Mouse (Mus musculus) heart, embryonic 16.5 days (tissue): ENCODE measurements around the gene Cdc42se2. TPM values are rescaled to one million over a fixed set of nuclear protein-coding genes. Genes with fewer than 3 reads are reported as not detected.

Source experiments
- ATAC-seq: fragments of 200-750 bp; cut with Nextera tagmentation; replicated peaks from 2 replicates; pipeline ENCODE4 v1.8.0; 2017; ENCODE audit warnings: moderate number of reproducible peaks; ENCODE audit not compliant: insufficient read depth, low FRiP score; ENCODE audit errors: extremely low read depth
- H3K27ac ChIP-seq: fragments of 300-500 bp; sonication (generic); 2 replicates; pipeline ENCODE4 v1.5.1; 2014; ENCODE audit warnings: mild to moderate bottlenecking, low read length, control low read depth, moderate library complexity
- H3K27me3 ChIP-seq: fragments of 300-500 bp; sonication (generic); 2 replicates; pipeline ENCODE4 v1.6.1; 2014; ENCODE audit warnings: low read length, mixed read lengths; ENCODE audit not compliant: control insufficient read depth, insufficient read depth
- H3K36me3 ChIP-seq: fragments of 300-500 bp; sonication (generic); 2 replicates; pipeline ENCODE4 v1.6.1; 2014; ENCODE audit not compliant: control insufficient read depth, insufficient read depth
- H3K4me1 ChIP-seq: fragments of 300-500 bp; sonication (generic); 2 replicates; pipeline ENCODE4 v1.6.1; 2014; ENCODE audit warnings: low read length, mixed read lengths; ENCODE audit not compliant: control insufficient read depth, insufficient read depth
- H3K4me2 ChIP-seq: fragments of 300-500 bp; sonication (generic); 2 replicates; pipeline ENCODE4 v1.6.1; 2014; ENCODE audit warnings: low read depth, mild to moderate bottlenecking, control low read depth, low read length
- H3K4me3 ChIP-seq: fragments of 300-500 bp; sonication (generic); 2 replicates; pipeline ENCODE4 v1.5.1; 2014; ENCODE audit warnings: mild to moderate bottlenecking, control low read depth, low read length
- H3K9ac ChIP-seq: fragments of 300-500 bp; sonication (generic); 2 replicates; pipeline ENCODE4 v1.6.1; 2014; ENCODE audit warnings: low read length, control low read depth
- H3K9me3 ChIP-seq: fragments of 300-500 bp; sonication (generic); replicated peaks from 2 replicates; pipeline ENCODE4 v1.6.1; 2016; ENCODE audit warnings: low read length; ENCODE audit not compliant: control insufficient read depth
- WGBS: fragments of 180-500 bp; shearing (Covaris S2); extraction: QIAGEN DNeasy Blood & Tissue Kit; methylation state at CpG from one replicate; pipeline ENCODE4 v1.1.7; 2014; 5-methylcytosine and 5-hydroxymethylcytosine counted together
- polyA plus RNA-seq: library from polyadenylated mRNA; unstranded; fragments of >200 nt; fragmentation: Nextera tagmentation; extraction: Ambion mirVana; gene quantifications from 2 replicates; pipeline ENCODE4 v1.2.1, GENCODE M21; 2015

The Cdc42se2 gene
- polyA plus RNA-seq, 1 experiment from 2014 or later, result 76.1 TPM

DNA sequence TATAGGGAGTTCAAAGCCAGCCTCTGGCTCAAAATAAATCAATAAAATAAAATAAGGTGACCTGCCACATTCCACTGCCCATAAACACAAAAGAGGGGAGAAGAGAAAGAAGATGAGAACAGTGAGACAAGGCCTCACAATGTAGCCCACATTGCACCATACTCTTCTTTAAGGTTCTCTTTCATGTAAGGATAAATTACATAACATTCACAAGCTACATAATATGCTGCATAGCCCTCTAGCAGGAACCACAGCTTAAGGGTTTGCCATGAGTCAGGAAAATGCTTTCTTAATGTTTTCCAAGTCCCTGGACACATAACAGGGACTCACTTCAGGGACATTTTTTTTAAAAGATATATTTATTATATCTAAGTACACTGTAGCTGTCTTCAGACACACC is 15.9 kb downstream of the Cdc42se2 start:
- ATAC-seq, result no peak
- H3K36me3 ChIP-seq, result no peaks in the 10 kb centered on the region
- H3K4me2 ChIP-seq, result no peak overlapping the region
- no peak overlapping the region for H3K27ac ChIP-seq
- no peak overlapping the region for H3K4me3 ChIP-seq
- H3K27me3 ChIP-seq, result no peaks in the 10 kb centered on the region
- peaks cover 35% of the 10 kb centered on the region for H3K4me1 ChIP-seq
- H3K9ac ChIP-seq, result no peak overlapping the region
- H3K9me3 ChIP-seq, result no peaks in the 10 kb centered on the region

DNA sequence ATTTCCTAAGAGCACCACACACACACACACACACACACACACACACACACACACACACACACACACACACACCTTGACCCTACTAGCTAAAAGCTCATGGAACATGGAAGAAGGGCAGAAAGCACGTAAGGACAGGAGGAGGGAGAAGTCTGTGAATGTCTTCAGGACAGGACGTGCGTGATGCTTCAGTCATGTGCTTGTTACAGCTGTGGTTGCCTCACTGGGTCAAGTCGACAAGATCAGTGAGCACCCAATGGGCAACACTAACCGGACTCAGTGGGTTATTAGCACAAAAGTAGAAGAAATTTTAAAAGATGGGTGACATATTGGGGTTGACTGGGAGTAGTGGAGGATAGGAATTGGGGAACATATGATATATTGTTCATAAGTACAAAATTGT is 17.6 kb downstream of the Cdc42se2 start:
- H3K4me1 ChIP-seq, result peaks cover 19% of the 10 kb centered on the region
- ATAC-seq, result no peak
- no peaks in the 10 kb centered on the region for H3K27me3 ChIP-seq
- no peaks in the 10 kb centered on the region for H3K9me3 ChIP-seq
- H3K27ac ChIP-seq, result no peak overlapping the region
- no peaks in the 10 kb centered on the region for H3K36me3 ChIP-seq
- H3K9ac ChIP-seq, result no peak overlapping the region
- 75% methylated on average over 5 of the region's 5 CpGs for WGBS
- no peak overlapping the region for H3K4me2 ChIP-seq
- H3K4me3 ChIP-seq, result no peak overlapping the region

DNA sequence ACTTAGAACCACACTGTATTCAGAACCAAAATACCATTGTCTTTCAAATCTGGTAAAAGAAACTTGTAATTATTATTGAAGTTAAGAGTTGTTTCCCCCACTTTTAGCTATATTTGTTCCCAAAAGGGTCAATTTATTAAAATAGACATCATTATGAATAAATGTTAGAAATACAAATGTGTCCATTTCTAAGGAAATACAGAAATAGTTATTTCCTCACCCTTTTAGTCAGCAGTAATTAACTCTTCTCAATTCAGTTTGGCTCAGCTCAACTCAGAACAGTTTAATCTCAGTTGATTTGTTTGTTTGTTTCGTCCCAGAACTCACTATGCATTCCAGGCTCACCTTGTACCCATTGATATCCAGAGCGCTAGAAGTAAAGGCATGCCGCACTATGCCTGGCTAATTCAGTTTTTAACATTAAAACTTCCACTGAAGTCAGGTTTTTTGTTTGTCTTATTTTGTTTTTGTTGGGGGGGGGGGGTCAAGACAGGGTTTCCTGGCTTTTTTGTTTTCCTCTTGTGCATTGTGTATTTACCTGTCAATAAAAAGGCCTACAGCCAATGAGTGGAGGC is 19.3 kb downstream of the Cdc42se2 start:
- Histone ChIP-seq H3K27me3 (no peaks in the 10 kb centered on the region), H3K4me1 (peaks cover 19% of the 10 kb centered on the region), H3K4me3 (no peak overlapping the region), H3K27ac (no peak overlapping the region), H3K36me3 (no peaks in the 10 kb centered on the region), H3K9me3 (no peaks in the 10 kb centered on the region), H3K4me2 (no peak overlapping the region), H3K9ac (no peak overlapping the region)
- no peak for ATAC-seq
- 93% methylated on average over 3 of the region's 3 CpGs for WGBS

DNA sequence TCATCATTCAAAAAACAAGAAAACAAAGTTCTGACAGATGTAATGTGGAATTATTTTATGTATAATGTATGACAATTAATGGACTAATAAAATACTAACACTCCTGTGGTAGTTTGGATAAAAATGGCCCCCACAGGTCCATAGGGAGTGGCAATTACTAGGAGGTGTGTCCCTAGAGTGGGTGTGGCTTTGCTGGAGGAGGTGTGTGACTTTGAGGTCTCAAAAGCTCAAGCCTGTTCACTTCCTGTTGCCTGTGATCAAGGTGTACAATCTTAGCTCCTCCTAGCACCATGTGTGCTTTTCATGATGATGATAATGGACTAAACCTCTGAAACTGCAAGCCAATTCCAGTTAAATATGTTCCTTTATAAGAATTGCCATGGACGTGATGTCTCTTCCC is 22.7 kb downstream of the Cdc42se2 start:
- ATAC-seq, result no peak
- H3K9me3 ChIP-seq, result no peaks in the 10 kb centered on the region
- whole genome bisulfite sequencing, result 96% methylated on average over 1 of the region's 1 CpGs
- no peak overlapping the region for H3K4me3 ChIP-seq
- H3K4me2 ChIP-seq, result no peak overlapping the region
- no peaks in the 10 kb centered on the region for H3K27me3 ChIP-seq
- no peak overlapping the region for H3K27ac ChIP-seq
- H3K36me3 ChIP-seq, result no peaks in the 10 kb centered on the region
- H3K4me1 ChIP-seq, result peaks cover 21% of the 10 kb centered on the region
- no peak overlapping the region for H3K9ac ChIP-seq

DNA sequence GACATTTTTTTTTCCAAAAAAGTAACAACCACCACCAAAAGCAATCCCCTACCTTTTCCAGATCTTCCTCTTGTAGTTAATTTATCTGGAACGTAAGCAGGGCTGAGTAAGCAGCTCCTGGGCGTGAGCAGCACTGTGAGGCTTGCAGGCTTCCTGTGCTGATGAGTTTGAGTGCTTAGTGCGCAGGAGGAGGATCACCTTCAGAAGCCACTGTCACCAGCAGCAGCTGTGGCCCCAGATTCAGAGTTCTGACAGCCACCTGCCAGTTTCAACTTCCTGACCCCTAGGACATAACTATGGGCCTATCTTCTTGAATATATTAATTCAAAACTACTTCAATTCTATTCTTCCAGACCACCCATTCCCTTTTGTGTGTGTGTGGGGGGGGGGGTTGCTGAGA is 23.4 kb downstream of the Cdc42se2 start:
- H3K27me3 ChIP-seq, result no peaks in the 10 kb centered on the region
- no peak for ATAC-seq

DNA sequence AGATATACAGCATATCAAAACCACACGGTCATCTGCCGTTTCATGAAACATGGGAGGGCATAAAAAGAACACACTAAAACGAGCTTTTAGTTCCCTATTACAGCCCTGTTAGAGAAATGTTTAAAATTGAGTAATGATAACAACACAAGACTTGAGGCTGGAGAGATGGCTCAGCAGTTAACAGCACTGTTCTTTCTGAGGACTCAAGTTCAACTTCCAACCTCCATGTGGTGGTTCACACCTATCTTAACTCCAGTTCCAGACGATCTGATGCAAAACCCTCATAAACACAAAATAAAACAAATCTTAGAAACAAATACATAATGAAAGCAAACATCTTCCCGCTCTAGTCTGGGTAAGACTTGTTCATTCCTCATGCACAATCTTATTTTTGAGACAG is 24.7 kb downstream of the Cdc42se2 start:
- Histone ChIP-seq H3K9me3 (no peaks in the 10 kb centered on the region), H3K27ac (no peak overlapping the region), H3K9ac (no peak overlapping the region), H3K4me1 (peaks cover 14% of the 10 kb centered on the region), H3K4me3 (no peak overlapping the region), H3K4me2 (no peak overlapping the region), H3K27me3 (no peaks in the 10 kb centered on the region), H3K36me3 (no peaks in the 10 kb centered on the region)
- WGBS, result 87% methylated on average over 5 of the region's 5 CpGs
- ATAC-seq, result no peak

More for the DNA sequence above, 23.4 kb downstream of the Cdc42se2 start:
- no peak overlapping the region for H3K9ac ChIP-seq
- no peak overlapping the region for H3K27ac ChIP-seq
- no peaks in the 10 kb centered on the region for H3K36me3 ChIP-seq
- H3K4me1 ChIP-seq, result peaks cover 17% of the 10 kb centered on the region
- H3K4me2 ChIP-seq, result no peak overlapping the region
- no peak overlapping the region for H3K4me3 ChIP-seq
- no peaks in the 10 kb centered on the region for H3K9me3 ChIP-seq
- 70% methylated on average over 3 of the region's 3 CpGs for WGBS

DNA sequence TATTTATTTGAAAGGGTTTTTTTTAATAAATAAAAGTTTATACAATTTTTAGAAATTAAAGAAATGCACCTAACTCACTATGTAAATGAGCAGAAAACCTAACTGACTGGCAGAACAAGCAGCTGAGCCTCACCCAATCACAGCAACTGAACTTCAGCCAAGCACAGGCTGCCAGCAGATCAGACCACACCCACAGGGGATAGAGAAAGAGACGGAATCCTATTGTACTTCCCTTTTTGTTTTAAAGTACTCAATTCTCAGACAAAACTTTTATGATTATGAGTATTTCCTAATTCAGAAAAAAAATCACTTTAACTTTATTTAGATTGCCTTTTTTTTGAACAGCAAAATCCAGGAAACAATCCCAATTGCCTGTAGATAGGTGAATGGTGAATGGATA is 29.5 kb downstream of the Cdc42se2 start:
- WGBS, result 27% methylated on average over 1 of the region's 1 CpGs
- no peaks in the 10 kb centered on the region for H3K9me3 ChIP-seq
- H3K36me3 ChIP-seq, result peaks cover 3% of the 10 kb centered on the region
- H3K4me3 ChIP-seq, result no peak overlapping the region
- H3K4me2 ChIP-seq, result no peak overlapping the region
- H3K27ac ChIP-seq, result no peak overlapping the region
- H3K9ac ChIP-seq, result no peak overlapping the region
- peaks cover 12% of the 10 kb centered on the region for H3K4me1 ChIP-seq
- no peak for ATAC-seq
- H3K27me3 ChIP-seq, result no peaks in the 10 kb centered on the region

DNA sequence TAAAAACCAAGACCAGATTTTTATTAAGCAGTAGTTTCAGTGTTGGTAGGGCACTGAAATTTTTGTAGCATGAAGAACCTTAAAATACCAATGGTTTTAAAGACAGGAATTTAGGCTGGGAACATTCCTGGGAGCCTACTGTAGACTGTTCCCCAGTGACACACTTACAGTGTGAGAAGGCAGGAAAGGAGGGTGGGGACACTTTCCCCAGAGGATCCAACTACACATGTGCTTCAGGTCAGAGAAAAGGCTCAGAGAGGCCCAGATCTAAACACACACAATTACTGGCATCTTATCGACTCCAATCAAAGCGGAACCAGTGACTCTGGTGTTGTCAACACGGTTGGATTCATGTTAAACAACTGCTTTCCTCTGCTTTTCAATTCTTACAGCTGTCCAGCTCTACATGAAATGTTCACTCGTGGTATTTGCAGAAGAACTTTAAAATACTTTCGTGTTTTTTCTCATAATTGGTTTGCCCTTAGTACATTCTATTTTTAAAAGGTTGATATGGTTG is 32.3 kb downstream of the Cdc42se2 start:
- Histone ChIP-seq H3K4me1 (0 out of 2 replicates have a peak, but pooled peaks cover 8% of the 10 kb centered on the region), H3K27me3 (no peaks in the 10 kb centered on the region), H3K9ac (no peak overlapping the region), H3K27ac (no peak overlapping the region), H3K36me3 (peaks cover 4% of the 10 kb centered on the region), H3K9me3 (no peaks in the 10 kb centered on the region), H3K4me3 (no peak overlapping the region), H3K4me2 (no peak overlapping the region)
- WGBS, result 69% methylated on average over 5 of the region's 5 CpGs
- ATAC-seq, result no peak

DNA sequence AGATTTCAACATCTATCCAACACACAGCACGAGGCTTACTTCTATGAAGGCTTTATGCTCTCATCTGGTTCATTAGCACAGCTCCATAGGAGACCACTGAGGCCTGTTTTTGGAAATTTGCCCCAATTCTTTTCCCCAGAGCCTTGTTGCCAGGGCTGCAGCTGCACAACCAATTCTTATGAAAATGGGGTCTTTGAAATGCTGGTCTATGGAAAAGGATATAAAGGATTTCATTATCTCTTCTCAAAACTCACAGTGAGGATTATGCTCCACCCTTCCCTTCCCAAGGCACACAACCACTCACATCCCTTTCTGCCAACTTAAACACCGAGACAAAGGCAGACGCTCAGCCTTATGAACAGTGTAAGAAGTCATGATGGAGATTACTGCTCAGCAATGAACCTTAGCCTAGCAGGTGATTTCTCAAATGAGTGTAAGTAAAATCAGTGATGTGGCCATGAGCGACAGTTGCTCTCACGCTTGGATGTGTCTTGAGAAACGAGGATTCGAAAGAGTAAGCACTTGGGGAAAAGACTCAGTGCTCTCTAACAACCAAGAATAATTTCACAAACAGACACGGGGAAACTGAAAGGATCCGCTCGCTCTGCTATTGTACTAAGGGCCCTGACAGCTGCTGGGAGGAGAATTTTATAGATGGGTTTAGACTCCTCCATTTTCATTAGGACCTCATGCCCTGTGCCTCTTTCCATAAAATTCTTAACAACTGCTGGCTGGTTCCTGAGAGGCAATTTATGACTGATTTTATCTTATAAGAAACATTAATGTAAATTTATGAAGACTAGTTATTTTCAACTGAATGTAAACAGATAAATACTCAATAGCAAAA is 33.0 kb downstream of the Cdc42se2 start:
- Histone ChIP-seq H3K4me2 (no peak overlapping the region), H3K27ac (0 out of 2 replicates have a peak overlapping the region, but pooled peaks have one; percentile 6), H3K9ac (no peak overlapping the region), H3K9me3 (no peaks in the 10 kb centered on the region), H3K36me3 (peaks cover 6% of the 10 kb centered on the region), H3K4me3 (no peak overlapping the region), H3K4me1 (0 out of 2 replicates have a peak, but pooled peaks cover 8% of the 10 kb centered on the region), H3K27me3 (no peaks in the 10 kb centered on the region)
- 86% methylated on average over 10 of the region's 10 CpGs for WGBS
- ATAC-seq, result no peak
